Mouse (Mus musculus): Measurements from ENCODE around the gene Mdm4.
A peak's percentile ranks its signal among the peaks of the same experiment; 100 is the strongest.

- TF ChIP-seq POLR2A (IDR thresholded peaks at IDR 0.05; ENCODE audit: borderline replicate concordance, extremely low read depth, low read depth, low read length) (no peak), CTCF (IDR thresholded peaks at IDR 0.05; ENCODE audit: insufficient read depth, low read length) (peak; percentile 46)
These were observed 9.2 kb upstream of the Mdm4 start for GRCm38 (mm10) chr1:133039505-133039949.

All from lung, adult 2 months (tissue).